Mouse (Mus musculus): ENCODE measurements at regions not wholly inside any gene's neighbourhood (a gene's known extent, or its start where the extent isn't known, plus 50 kb on each side); places are given as distances from the start of the nearest gene placed in this dataset.
"Not testable (repeated sequence)": the region's sequence is repeated elsewhere in the genome, so short reads cannot be mapped to it uniquely, and the experiment has no call there.

- in situ Hi-C loops (cut with MseI, MboI): no loop called here
Observed at GRCm38 (mm10) chr10:19297669-19298068, 58.7 kb upstream of the Olig3 start.

GRCm38 (mm10) chr10:19295388-19296013 is 60.8 kb upstream of the Olig3 start:
- in situ Hi-C loops (cut with MseI, MboI): no loop called here

- in situ Hi-C loops (cut with MseI, MboI): no loop called here
Observed at GRCm38 (mm10) chr10:19291474-19291873, 64.9 kb upstream of the Olig3 start.

GRCm38 (mm10) chr10:19291039-19291438 is 65.3 kb upstream of the Olig3 start:
- in situ Hi-C loops (cut with MseI, MboI): not testable (repeated sequence)

- in situ Hi-C loops (cut with MseI, MboI): no loop called here
Observed at GRCm38 (mm10) chr10:19282166-19282565, 74.2 kb upstream of the Olig3 start.

- in situ Hi-C loops (cut with MseI, MboI): no loop called here
Observed at GRCm38 (mm10) chr10:19281021-19281420, 75.3 kb upstream of the Olig3 start.

- in situ Hi-C loops (cut with MseI, MboI): no loop called here
Observed at GRCm38 (mm10) chr10:19278189-19278842, 78.0 kb upstream of the Olig3 start.

- in situ Hi-C loops (cut with MseI, MboI): no loop called here
Observed at GRCm38 (mm10) chr10:19277103-19277827, 79.1 kb upstream of the Olig3 start.

GRCm38 (mm10) chr10:19274985-19275384 is 81.3 kb upstream of the Olig3 start:
- in situ Hi-C loops (cut with MseI, MboI): no loop called here

GRCm38 (mm10) chr10:19269418-19269817 is 86.9 kb upstream of the Olig3 start:
- in situ Hi-C loops (cut with MseI, MboI): no loop called here

GRCm38 (mm10) chr10:19268051-19268450 is 88.3 kb upstream of the Olig3 start:
- in situ Hi-C loops (cut with MseI, MboI): no loop called here

GRCm38 (mm10) chr10:19240102-19240759 is 116.1 kb upstream of the Olig3 start:
- in situ Hi-C loops (cut with MseI, MboI): loop anchor here (5.0 to 25.0 kb wide), 4 partner anchors 277 to 447 kb away; no protein-coding TSS in a partner anchor

GRCm38 (mm10) chr10:19216240-19216639 is 140.1 kb upstream of the Olig3 start:
- in situ Hi-C loops (cut with MseI, MboI): no loop called here

GRCm38 (mm10) chr10:19209751-19210150 is 146.6 kb upstream of the Olig3 start:
- in situ Hi-C loops (cut with MseI, MboI): no loop called here

- in situ Hi-C loops (cut with MseI, MboI): no loop called here
Observed at GRCm38 (mm10) chr10:19208101-19208722, 148.1 kb upstream of the Olig3 start.

- in situ Hi-C loops (cut with MseI, MboI): no loop called here
Observed at GRCm38 (mm10) chr10:19207505-19207904, 148.8 kb upstream of the Olig3 start.

GRCm38 (mm10) chr10:19200311-19200710 is 156.0 kb upstream of the Olig3 start:
- in situ Hi-C loops (cut with MseI, MboI): no loop called here

GRCm38 (mm10) chr10:19195676-19196075 is 160.7 kb upstream of the Olig3 start:
- in situ Hi-C loops (cut with MseI, MboI): no loop called here

GRCm38 (mm10) chr10:19194646-19195045 is 161.7 kb upstream of the Olig3 start:
- in situ Hi-C loops (cut with MseI, MboI): no loop called here

- in situ Hi-C loops (cut with MseI, MboI): no loop called here
Observed at GRCm38 (mm10) chr10:19192971-19193758, 163.2 kb upstream of the Olig3 start.

GRCm38 (mm10) chr10:19192221-19192620 is 164.1 kb upstream of the Olig3 start:
- in situ Hi-C loops (cut with MseI, MboI): no loop called here

Data from mouse trophoblast stem cell (cell line).